25 mouse cellular contexts compared by ENCODE assay signal in the genomic region with DNA sequence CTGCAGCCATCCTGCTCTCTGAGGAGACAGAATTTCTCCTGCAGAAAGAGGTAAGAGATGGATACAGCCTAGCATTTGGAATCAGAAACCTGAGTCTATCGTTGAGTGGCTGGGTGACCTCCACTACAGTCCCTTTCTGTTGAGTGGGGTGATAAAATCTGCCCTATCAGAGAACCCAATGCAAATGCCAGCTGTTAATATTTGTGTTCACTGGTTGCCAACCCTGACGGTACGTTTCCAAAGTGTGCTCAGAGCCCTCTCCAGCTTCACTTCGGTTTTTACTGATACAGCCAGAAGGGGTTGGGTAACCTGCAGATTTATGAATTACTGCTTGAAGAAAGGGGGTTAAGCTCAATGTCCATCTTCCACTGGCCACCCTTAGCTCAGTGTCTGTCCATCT. TPM values are rescaled to one million over a fixed set of nuclear protein-coding genes. Genes with fewer than 3 reads are reported as not detected.
DNase-seq lines count a peak whose midpoint lies in the region; ATAC-seq and TF ChIP-seq lines count a peak whose summit lies in the region.
"Had no signal": no experiment of that assay in that cellular context is flagged by ENCODE, and none has a peak within 500 bp of the region (broad histone marks: within the 10 kb centered on the region; RNA-seq: fewer than 3 reads in every experiment).

No protein-coding gene starts in this region.

- peak overlapping the region; percentile 63; the same call in 1 of the 2 replicates for H3K27ac ChIP-seq in intestine, postnatal 0 days (ENCODE audit: low read depth, low read length)
- no peak overlapping the region for H3K27ac ChIP-seq in intestine, embryonic 16.5 days (ENCODE audit: low read length)
- peak overlapping the region; percentile 59; the same call in 1 of the 2 replicates for H3K27ac ChIP-seq in lung, postnatal 0 days (ENCODE audit: low read length)
- no peak overlapping the region for H3K27ac ChIP-seq in left cerebral cortex, adult 2 months
- H3K27ac ChIP-seq: embryonic facial prominence, embryonic 10.5 days; embryonic facial prominence, embryonic 12.5 days; forebrain, embryonic 13.5 days had no signal

- intact Hi-C loops in left cerebral cortex, adult 2 months (cut with DNase I), result no loop called here

- TF ChIP-seq EP300 in lung, postnatal 0 days (IDR thresholded peaks at IDR 0.05), result peak; percentile 57

- no peaks in the 10 kb centered on the region for H3K27me3 ChIP-seq in intestine, postnatal 0 days (replicated peaks; ENCODE audit: control insufficient read depth, insufficient read depth, low read length)
- no peaks in the 10 kb centered on the region for H3K27me3 ChIP-seq in intestine, embryonic 16.5 days (replicated peaks; ENCODE audit: control insufficient read depth, insufficient read depth, low read length)
- no peaks in the 10 kb centered on the region for H3K27me3 ChIP-seq in lung, postnatal 0 days (replicated peaks; ENCODE audit: insufficient read depth, low read length)
- H3K27me3 ChIP-seq: CH12.LX; embryonic facial prominence, embryonic 12.5 days; forebrain, embryonic 13.5 days; Patski had no signal

- H3K9me3 ChIP-seq in intestine, postnatal 0 days (ENCODE audit: control insufficient read depth), result peaks cover 7% of the 10 kb centered on the region
- H3K9me3 ChIP-seq in intestine, embryonic 16.5 days (ENCODE audit: control insufficient read depth, low read length), result peaks cover 6% of the 10 kb centered on the region; the same call in 1 of the 2 replicates
- H3K9me3 ChIP-seq in lung, postnatal 0 days (ENCODE audit: low read length), result no peaks in the 10 kb centered on the region
- H3K9me3 ChIP-seq: embryonic facial prominence, embryonic 12.5 days had no signal

- no peak overlapping the region for H3K4me3 ChIP-seq in intestine, postnatal 0 days (ENCODE audit: low read depth, low read length)
- H3K4me3 ChIP-seq in intestine, embryonic 16.5 days (ENCODE audit: low read length), result no peak overlapping the region
- no peak overlapping the region for H3K4me3 ChIP-seq in lung, postnatal 0 days (ENCODE audit: low read depth, low read length)
- H3K4me3 ChIP-seq in left cerebral cortex, adult 2 months, result no peak overlapping the region
- H3K4me3 ChIP-seq: embryonic facial prominence, embryonic 10.5 days; embryonic facial prominence, embryonic 12.5 days; forebrain, embryonic 13.5 days had no signal

- no peak for ATAC-seq in intestine, postnatal 0 days
- ATAC-seq in intestine, embryonic 16.5 days, result no peak
- peak; percentile 75 for ATAC-seq in lung, postnatal 0 days
- ATAC-seq: activated CD4-positive, CD25-positive, alpha-beta regulatory T cell, adult 4 months; CD4-positive, CD25-positive, alpha-beta regulatory T cell, adult 4 months; forebrain, embryonic 13.5 days; Patski had no signal

- DNase-seq in lung, postnatal 0 days (ENCODE audit: low spot score), result peak; percentile 72
- DNase-seq in lung, postnatal 14 days, result no peak
- DNase-seq in lung, postnatal 10 days, result peak; percentile 38
- peak; percentile 65 for DNase-seq in lung, postnatal 36 days
- DNase-seq in left cerebral cortex, adult 2 months (ENCODE audit: extremely low spot score in 1 of 2, low spot score in 2 of 2), result no peak
- DNase-seq in left cerebral cortex, adult 11 months (ENCODE audit: low spot score), result no peak
- DNase-seq: adrenal gland, adult 8-10 months; adrenal gland, postnatal 14 days; adrenal gland, postnatal 36 days; B cell, adult 2 months; cerebellum, adult 11-12 months; cerebellum, adult 2 months; cerebellum, adult 9-10 months; cerebellum, postnatal 10 days; cerebellum, postnatal 25 days had no signal

- no peak overlapping the region for H3K4me2 ChIP-seq in intestine, postnatal 0 days (replicated peaks; ENCODE audit: low read depth)
- H3K4me2 ChIP-seq in intestine, embryonic 16.5 days (ENCODE audit: low read depth, low read length), result no peak overlapping the region
- no peak overlapping the region for H3K4me2 ChIP-seq in lung, postnatal 0 days (replicated peaks; ENCODE audit: low read depth, low read length)
- H3K4me2 ChIP-seq: embryonic facial prominence, embryonic 12.5 days; forebrain, embryonic 13.5 days had no signal

- TF ChIP-seq CTCF in intestine, postnatal 0 days (IDR thresholded peaks at IDR 0.05; ENCODE audit: low read depth), result no peak
- TF ChIP-seq CTCF in lung, postnatal 0 days (IDR thresholded peaks at IDR 0.05), result no peak
- no peak for TF ChIP-seq CTCF in left cerebral cortex, adult 2 months (IDR thresholded peaks at IDR 0.05)

- no peak overlapping the region for H3K9ac ChIP-seq in intestine, postnatal 0 days (ENCODE audit: low read depth, low read length)
- no peak overlapping the region for H3K9ac ChIP-seq in intestine, embryonic 16.5 days (ENCODE audit: low read depth, low read length)
- no peak overlapping the region for H3K9ac ChIP-seq in lung, postnatal 0 days (replicated peaks; ENCODE audit: low read depth)
- H3K9ac ChIP-seq: embryonic facial prominence, embryonic 12.5 days; forebrain, embryonic 13.5 days had no signal

- 41% methylated on average over 4 of the region's 4 CpGs for WGBS in intestine, postnatal 0 days
- 64% methylated on average over 4 of the region's 4 CpGs for WGBS in intestine, embryonic 16.5 days
- WGBS in lung, postnatal 0 days, result 49% methylated on average over 4 of the region's 4 CpGs

- peaks cover 5% of the 10 kb centered on the region for H3K4me1 ChIP-seq in intestine, postnatal 0 days (replicated peaks; ENCODE audit: control insufficient read depth, insufficient read depth, low read length)
- 0 out of 2 replicates have a peak, but pooled peaks cover 20% of the 10 kb centered on the region for H3K4me1 ChIP-seq in intestine, embryonic 16.5 days (ENCODE audit: control insufficient read depth, insufficient read depth, low read length)
- H3K4me1 ChIP-seq in lung, postnatal 0 days (ENCODE audit: insufficient read depth, low read depth, low read length), result 0 out of 2 replicates have a peak, but pooled peaks cover 3% of the 10 kb centered on the region

- no peaks in the 10 kb centered on the region for H3K36me3 ChIP-seq in intestine, postnatal 0 days (ENCODE audit: control insufficient read depth, insufficient read depth)
- no peaks in the 10 kb centered on the region for H3K36me3 ChIP-seq in intestine, embryonic 16.5 days (ENCODE audit: control insufficient read depth, insufficient read depth, low read length)
- H3K36me3 ChIP-seq in lung, postnatal 0 days (ENCODE audit: insufficient read depth, low read length), result no peaks in the 10 kb centered on the region
- H3K36me3 ChIP-seq: embryonic facial prominence, embryonic 10.5 days; embryonic facial prominence, embryonic 12.5 days; G1E had no signal

RNA-seq across cellular contexts. Expression of a gene that starts 14.9 kb away (rescaled TPM):
- polyA plus RNA-seq in intestine, postnatal 0 days (2015; fragmentation: Nextera tagmentation; extraction: Ambion mirVana), result 342 and 379 TPM in 2 replicates
- polyA plus RNA-seq in intestine, embryonic 16.5 days (2015; fragmentation: Nextera tagmentation; extraction: Ambion mirVana), result 281 and 319 TPM in 2 replicates
- 275 and 288 TPM in 2 replicates for polyA plus RNA-seq in lung, postnatal 0 days (2015; fragmentation: Nextera tagmentation; extraction: Ambion mirVana)
- total RNA-seq in left cerebral cortex, adult 2 months (2021), result 10 to 100 TPM; 50.3 to 51.5 TPM

Comparison
In these comparisons a context has a peak if more than half of its experiments do, and no peak if none do; other contexts are left out.
1. H3K27ac ChIP-seq: peak in intestine, postnatal 0 days (single experiment) and lung, postnatal 0 days (single experiment); none in intestine, embryonic 16.5 days (single experiment) and left cerebral cortex, adult 2 months (single experiment).
2. DNase-seq: peak in lung, postnatal 0 days (single experiment), lung, postnatal 10 days (single experiment) and lung, postnatal 36 days (single experiment); none in lung, postnatal 14 days (single experiment), left cerebral cortex, adult 2 months (0 of 2) and left cerebral cortex, adult 11 months (single experiment).